Mouse (Mus musculus) right cerebral cortex, postnatal 36 days (tissue): ENCODE results near the gene Tinagl1.

Source experiments
- DNase-seq, 2 experiments: peaks; one replicate each; pipeline ENCODE4 v3.0.0; 2022; ENCODE audit warnings: low spot score in 2 of 2, mixed read lengths in 1 of 2

Tinagl1 gene

DNA sequence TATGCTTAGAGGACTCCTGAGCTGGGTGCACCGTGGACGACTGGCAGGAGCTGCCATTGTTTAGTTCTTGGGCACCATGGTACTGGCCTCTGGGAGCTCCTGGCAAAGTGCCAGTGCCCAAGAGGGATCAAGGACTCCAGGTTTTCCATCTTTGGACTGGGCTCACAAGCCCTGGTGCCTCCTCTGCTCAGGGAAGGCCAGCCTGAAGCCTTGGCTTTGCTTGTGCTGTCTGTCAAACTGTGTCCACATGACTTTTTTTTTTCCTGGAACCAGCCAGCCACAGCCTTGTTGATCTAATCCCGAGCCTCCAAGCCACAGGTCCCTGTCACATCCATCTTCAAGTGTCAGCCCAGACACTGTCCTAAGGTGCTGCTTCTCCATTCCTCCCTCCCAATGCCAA lies 33.1 kb downstream of the Tinagl1 start:
- no peak for DNase-seq

GRCm38 (mm10) chr4:130140992-130141402 lies 33.9 kb downstream of the Tinagl1 start:
- DNase-seq: peak; percentile 57 to 65

GRCm38 (mm10) chr4:130139214-130139492 lies 35.8 kb downstream of the Tinagl1 start, which contains the start of gene Hcrtr1:
Hcrtr1 (minus strand) TSS chr4:130139359.
- no peak for DNase-seq

DNA sequence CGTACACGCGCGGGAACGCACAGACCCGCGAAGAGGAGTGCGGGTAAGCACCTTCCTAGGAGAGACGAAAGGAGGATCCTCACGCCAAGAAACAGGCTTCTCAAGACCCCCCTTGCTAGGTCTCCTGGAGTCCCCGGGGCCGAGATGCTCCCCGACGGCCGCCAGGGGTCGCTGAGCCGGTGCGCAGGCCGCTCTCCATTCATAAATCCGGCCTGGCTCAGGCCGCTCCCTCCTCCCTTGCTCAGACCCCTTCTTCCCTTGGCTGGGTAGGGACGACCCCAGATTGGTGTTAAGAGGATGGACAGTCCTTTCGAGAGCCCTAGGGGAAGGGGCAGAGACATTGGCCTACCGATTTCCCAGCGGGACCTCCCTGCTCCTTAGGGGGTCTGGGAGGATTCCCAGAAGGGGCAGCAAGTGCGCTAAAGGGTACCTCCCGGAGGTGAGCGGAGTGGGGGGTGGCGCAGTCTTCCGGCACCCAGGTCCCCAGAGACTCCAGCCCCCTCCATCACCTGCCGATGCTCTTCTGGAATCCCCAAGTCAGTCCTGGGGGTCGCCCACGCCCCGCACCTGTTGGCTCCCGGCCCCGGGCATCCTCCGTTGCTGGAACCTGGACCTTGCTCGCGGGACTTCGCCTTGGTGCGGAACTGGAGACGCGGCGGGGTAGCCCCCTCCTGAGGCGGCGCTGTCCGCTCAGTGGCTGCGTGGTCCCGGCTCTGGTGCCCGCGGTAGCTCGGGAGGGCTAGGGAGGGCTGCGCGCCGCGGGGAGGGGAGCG lies 36.3 kb downstream of the Tinagl1 start:
- DNase-seq: peak in 1 of 2 experiments; percentile 20

GRCm38 (mm10) chr4:130133399-130133798 lies 41.5 kb downstream of the Tinagl1 start:
- no peak for DNase-seq

- DNase-seq: no peak
Measured at GRCm38 (mm10) chr4:130131448-130132105, 43.3 kb downstream of the Tinagl1 start.

GRCm38 (mm10) chr4:130130641-130131350 lies 44.1 kb downstream of the Tinagl1 start:
- DNase-seq: no peak

DNA sequence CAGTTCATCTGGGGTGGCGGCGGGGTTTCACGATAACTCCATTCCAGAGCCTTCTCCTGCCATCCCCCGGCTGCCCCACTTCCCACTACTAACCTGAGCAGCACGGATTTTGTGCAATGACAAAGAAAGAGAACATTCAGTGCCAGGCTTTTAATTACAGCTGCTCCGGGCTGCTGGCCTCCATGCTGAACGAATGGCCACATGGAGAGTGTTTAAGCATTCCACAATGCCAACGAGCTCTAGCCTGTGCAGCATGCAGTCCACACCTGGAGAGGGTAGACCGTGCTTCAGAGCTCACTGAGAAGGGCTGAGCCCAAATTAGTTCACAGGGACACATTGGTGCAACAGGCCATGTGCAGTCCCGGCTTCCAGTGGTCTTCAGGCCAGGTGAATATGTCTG lies 44.8 kb downstream of the Tinagl1 start:
- DNase-seq: no peak

DNA sequence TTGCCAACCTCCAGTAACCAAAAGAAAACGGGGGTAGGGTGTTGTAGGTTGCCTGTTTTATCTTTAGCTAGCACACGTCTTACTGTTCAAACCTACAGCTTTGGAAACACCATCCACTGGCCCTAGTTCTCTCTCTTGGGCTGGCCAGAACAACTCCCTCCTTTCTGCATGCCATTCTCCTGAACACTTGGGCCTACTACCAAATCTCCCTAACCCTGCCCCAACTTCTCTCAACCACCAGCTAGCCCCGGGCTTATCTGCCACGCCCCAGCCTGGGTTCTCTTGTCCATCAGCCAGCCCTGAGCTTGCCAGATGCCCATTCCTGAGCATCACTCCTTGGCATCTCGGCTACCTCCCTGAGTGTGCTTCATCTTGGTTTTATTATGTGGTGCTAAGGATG lies 46.0 kb downstream of the Tinagl1 start:
- DNase-seq: no peak

GRCm38 (mm10) chr4:130125935-130126334 lies 49.0 kb downstream of the Tinagl1 start:
- DNase-seq: no peak

DNA sequence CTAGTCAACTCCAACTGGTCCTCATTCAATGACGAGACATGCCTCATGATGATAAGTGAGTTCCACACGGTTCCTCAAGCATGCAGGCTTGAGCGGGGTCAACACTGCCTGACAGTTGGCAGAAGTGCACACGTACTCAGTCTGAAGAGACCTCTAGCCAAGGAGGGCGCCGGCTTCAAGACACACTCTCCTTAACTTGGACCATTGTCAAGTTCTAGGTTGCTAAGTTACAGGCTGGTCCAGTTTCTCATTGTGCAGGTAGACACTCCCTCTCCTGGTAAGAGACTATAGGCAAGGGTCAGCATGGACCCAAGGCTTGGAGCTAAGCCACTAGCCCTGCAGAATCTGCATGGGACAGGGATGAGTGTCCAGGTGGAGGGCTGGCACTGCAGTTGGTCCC lies 49.8 kb downstream of the Tinagl1 start:
- no peak for DNase-seq

DNA sequence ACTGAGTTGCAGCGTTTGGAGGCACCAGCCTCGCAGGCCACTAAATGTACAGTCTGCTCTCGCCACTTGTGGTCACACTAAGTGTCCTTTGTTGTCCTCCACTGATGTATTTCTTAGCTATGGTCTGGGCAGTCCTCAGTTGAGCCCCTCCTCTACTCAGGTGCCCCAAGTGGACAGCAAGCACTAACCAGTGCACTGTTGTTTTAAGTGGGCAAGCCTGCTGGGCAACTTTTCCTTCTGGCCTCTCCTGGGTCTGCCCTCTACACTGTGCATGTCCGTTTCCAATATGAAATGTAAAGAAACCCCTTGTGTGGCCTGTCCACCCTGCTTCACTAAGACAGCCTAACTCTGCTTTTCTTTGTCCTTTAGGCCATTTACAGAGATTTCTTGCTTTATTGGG lies 50.8 kb downstream of the Tinagl1 start:
- no peak for DNase-seq

- no peak for DNase-seq
Measured at GRCm38 (mm10) chr4:130123020-130123419, 51.9 kb downstream of the Tinagl1 start.

DNA sequence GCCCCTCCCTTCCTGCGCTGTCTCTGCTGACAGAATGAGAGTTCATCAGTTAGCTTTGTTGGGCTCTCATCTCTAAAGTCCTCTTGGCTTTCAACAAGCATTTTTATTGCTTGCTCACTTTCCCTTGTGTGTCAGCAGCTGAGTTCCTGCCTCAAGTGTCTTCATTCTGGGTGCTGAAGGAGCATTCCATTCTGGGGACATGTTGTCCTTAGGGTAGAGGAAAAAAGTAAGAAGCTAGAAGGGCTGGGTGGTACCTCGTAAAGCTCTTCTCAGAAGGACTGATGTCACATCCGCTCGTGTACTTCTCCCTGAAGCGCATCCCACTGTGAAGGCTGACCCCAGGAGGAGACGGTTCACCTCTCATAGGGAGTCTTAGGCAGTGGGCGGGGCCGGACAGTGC lies 53.4 kb downstream of the Tinagl1 start:
- no peak for DNase-seq

DNA sequence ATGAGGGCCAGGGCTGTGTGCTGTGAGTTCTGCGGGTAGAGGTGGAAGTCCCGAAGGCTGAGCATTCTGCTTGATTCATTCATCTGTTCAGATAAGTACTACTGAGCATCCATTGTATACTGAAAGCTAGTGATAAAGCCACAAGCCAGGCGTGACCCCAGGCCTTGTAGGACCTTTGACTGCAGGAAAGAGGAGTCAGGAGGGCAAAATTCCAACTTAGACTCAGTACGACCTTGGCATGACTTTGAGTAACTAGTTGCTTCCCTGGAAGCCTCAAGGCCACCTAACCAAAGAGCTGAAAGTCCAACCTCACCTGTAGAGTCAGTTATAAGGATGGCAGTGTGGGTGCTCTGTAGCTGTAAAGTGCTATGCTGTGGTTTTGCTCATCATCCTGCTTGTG lies 54.2 kb downstream of the Tinagl1 start:
- DNase-seq: no peak
